Mouse (Mus musculus): ENCODE data around the gene Tenm4.

Gene Tenm4

GRCm38 (mm10) chr7:96476987-96477613 is 306.1 kb downstream of the Tenm4 start:
- DNase-seq (ENCODE audit: low spot score in 2 of 2): no peak

- no peak for DNase-seq (ENCODE audit: low spot score in 2 of 2)
Observed at GRCm38 (mm10) chr7:96479139-96479538, 308.1 kb downstream of the Tenm4 start.

- DNase-seq (ENCODE audit: low spot score in 2 of 2): no peak
Observed at GRCm38 (mm10) chr7:96480351-96480983, 309.4 kb downstream of the Tenm4 start.

GRCm38 (mm10) chr7:96482953-96483352 is 311.9 kb downstream of the Tenm4 start:
- DNase-seq (ENCODE audit: low spot score in 2 of 2): no peak

- no peak for DNase-seq (ENCODE audit: low spot score in 2 of 2)
Observed at GRCm38 (mm10) chr7:96484006-96484581, 313.0 kb downstream of the Tenm4 start.

- DNase-seq (ENCODE audit: low spot score in 2 of 2): no peak
Observed at GRCm38 (mm10) chr7:96489348-96490076, 318.5 kb downstream of the Tenm4 start.

GRCm38 (mm10) chr7:96491896-96492295 is 320.9 kb downstream of the Tenm4 start:
- no peak for DNase-seq (ENCODE audit: low spot score in 2 of 2)

- DNase-seq (ENCODE audit: low spot score in 2 of 2): no peak
Observed at GRCm38 (mm10) chr7:96492696-96493095, 321.6 kb downstream of the Tenm4 start.

GRCm38 (mm10) chr7:96494057-96494456 is 323.0 kb downstream of the Tenm4 start:
- no peak for DNase-seq (ENCODE audit: low spot score in 2 of 2)

GRCm38 (mm10) chr7:96500108-96500507 is 329.1 kb downstream of the Tenm4 start:
- DNase-seq (ENCODE audit: low spot score in 2 of 2): no peak

- no peak for DNase-seq (ENCODE audit: low spot score in 2 of 2)
Observed at GRCm38 (mm10) chr7:96500797-96501196, 329.8 kb downstream of the Tenm4 start.

- DNase-seq (ENCODE audit: low spot score in 2 of 2): no peak
Observed at GRCm38 (mm10) chr7:96502321-96502973, 331.4 kb downstream of the Tenm4 start.

- no peak for DNase-seq (ENCODE audit: low spot score in 2 of 2)
Observed at GRCm38 (mm10) chr7:96505538-96505937, 334.5 kb downstream of the Tenm4 start.

GRCm38 (mm10) chr7:96507046-96507445 is 336.0 kb downstream of the Tenm4 start:
- no peak for DNase-seq (ENCODE audit: low spot score in 2 of 2)

- no peak for DNase-seq (ENCODE audit: low spot score in 2 of 2)
Observed at GRCm38 (mm10) chr7:96510396-96510795, 339.4 kb downstream of the Tenm4 start.

- no peak for DNase-seq (ENCODE audit: low spot score in 2 of 2)
Observed at GRCm38 (mm10) chr7:96511018-96511609, 340.1 kb downstream of the Tenm4 start.

- no peak for DNase-seq (ENCODE audit: low spot score in 2 of 2)
Observed at GRCm38 (mm10) chr7:96511953-96512511, 341.0 kb downstream of the Tenm4 start.

- DNase-seq (ENCODE audit: low spot score in 2 of 2): peak in 1 of 2 experiments; percentile 16
Observed at GRCm38 (mm10) chr7:96519216-96519615, 348.2 kb downstream of the Tenm4 start.

GRCm38 (mm10) chr7:96521956-96522355 is 350.9 kb downstream of the Tenm4 start:
- DNase-seq (ENCODE audit: low spot score in 2 of 2): no peak

GRCm38 (mm10) chr7:96523673-96524072 is 352.6 kb downstream of the Tenm4 start:
- DNase-seq (ENCODE audit: low spot score in 2 of 2): no peak

GRCm38 (mm10) chr7:96524486-96525205 is 353.6 kb downstream of the Tenm4 start:
- DNase-seq (ENCODE audit: low spot score in 2 of 2): no peak
